Mouse (Mus musculus) G1E (cell line): ENCODE measurements around the gene Psg23.

Experiments
- CTCF ChIP-seq: IDR thresholded peaks from 2 replicates; pipeline ENCODE4 v1.5.1; 2012; ENCODE audit warnings: low read depth, low read length, inconsistent platforms, mixed read lengths
- GATA1 ChIP-seq: IDR thresholded peaks from 2 replicates; pipeline ENCODE4 v1.6.1; 2012; ENCODE audit warnings: borderline replicate concordance, low read length, inconsistent platforms, mixed read lengths
- POLR2AphosphoS5 ChIP-seq: IDR thresholded peaks from 2 replicates; pipeline ENCODE4 v1.6.1; 2012; ENCODE audit warnings: low read depth, low read length, inconsistent platforms; ENCODE audit not compliant: insufficient replicate concordance
- TAL1 ChIP-seq: conservative IDR thresholded peaks from 2 replicates; pipeline ENCODE4 v1.6.1; 2012; ENCODE audit warnings: low read depth, low read length, inconsistent platforms, mixed read lengths

- no peak for TF ChIP-seq CTCF
- TF ChIP-seq POLR2AphosphoS5, result no peak
- TF ChIP-seq TAL1, result no peak
- no peak for TF ChIP-seq GATA1
These were observed 49.1 kb downstream of the Psg23 start, which contains the start of gene Psg27 for GRCm38 (mm10) chr7:18567205-18567604.
